Mouse (Mus musculus): Measurements from ENCODE around the gene 1190007I07Rik. TPM values are rescaled to one million over a fixed set of nuclear protein-coding genes. Genes with fewer than 3 reads are reported as not detected.
"Not testable (repeated sequence)": the region's sequence is repeated elsewhere in the genome, so short reads cannot be mapped to it uniquely, and the experiment has no call there.

Gene 1190007I07Rik
- polyA plus RNA-seq, 1 experiment from 2014 or later: 58.8 TPM

DNA sequence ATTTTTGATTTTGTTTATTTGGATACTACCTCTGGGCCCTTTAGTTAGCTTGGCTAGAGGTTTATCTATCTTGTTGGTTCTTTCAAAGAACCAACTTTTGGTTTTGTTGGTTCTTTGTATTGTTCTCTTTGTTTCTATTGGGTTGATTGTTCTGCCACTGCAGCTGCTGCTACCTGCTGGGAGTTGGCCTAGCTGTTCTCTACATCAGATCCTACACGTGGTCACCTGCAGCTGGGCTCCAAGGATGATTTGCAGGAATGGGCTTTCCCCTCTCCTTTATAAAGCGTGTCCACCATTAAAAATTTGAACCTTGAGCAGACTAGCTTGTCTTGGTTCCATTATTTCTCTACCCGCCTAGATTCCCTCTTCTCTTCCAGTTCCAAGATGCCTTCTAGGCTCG, 28.6 kb downstream of the 1190007I07Rik start:
- H3K4me2 ChIP-seq; H3K9ac ChIP-seq; H3K9me3 ChIP-seq (replicated peaks); H3K4me3 ChIP-seq; H3K36me3 ChIP-seq; H3K27ac ChIP-seq; H3K27me3 ChIP-seq (replicated peaks); H3K4me1 ChIP-seq; ATAC-seq: not testable (repeated sequence)
- 45% methylated on average over 4 of the region's 4 CpGs for WGBS (ENCODE audit: insufficient replicate concordance)

DNA sequence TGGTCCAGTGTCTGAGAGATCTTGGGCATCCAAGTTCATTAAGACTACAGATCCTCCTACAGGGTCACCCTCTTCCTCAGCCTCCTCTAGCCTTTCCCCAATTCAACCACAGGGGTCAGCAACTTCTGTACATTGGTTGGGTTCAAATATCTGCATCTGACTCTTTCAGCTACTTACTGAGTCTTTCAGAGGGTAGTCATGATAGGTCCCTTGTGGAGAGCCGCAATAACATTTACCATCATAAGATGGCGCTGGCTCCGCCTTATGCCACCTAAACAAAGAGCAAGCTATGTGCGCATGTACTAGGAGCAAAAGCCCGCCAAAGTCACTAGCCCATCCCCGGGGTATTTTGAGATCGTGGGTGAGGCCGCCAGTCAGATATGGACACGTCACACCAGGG, 33.4 kb downstream of the 1190007I07Rik start:
- H3K4me2 ChIP-seq; H3K27me3 ChIP-seq (replicated peaks); H3K4me1 ChIP-seq; H3K36me3 ChIP-seq; ATAC-seq; H3K9me3 ChIP-seq (replicated peaks); H3K4me3 ChIP-seq; H3K9ac ChIP-seq; H3K27ac ChIP-seq: not testable (repeated sequence)
- WGBS (ENCODE audit: insufficient replicate concordance): 63% methylated on average over 9 of the region's 9 CpGs

DNA sequence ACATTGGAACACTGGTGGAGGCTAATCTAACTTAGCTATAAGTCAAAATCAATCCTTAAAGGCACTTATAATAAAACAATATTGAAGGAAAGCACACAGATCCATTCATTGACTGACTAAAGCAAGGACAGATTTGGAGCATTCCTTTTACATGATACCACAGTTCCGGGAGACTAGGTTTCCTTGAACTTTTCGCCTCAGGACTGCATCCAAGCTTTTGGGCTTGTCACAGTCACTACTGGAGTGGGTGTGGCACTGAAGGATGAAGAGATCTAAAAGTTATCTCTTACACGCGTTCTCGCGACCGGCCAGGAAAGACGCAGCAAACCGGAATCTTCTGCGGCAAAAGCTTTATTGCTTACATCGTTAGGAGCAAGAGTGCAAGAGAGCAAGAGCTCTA, 51.9 kb downstream of the 1190007I07Rik start:
- WGBS (ENCODE audit: insufficient replicate concordance): 86% methylated on average over 11 of the region's 11 CpGs
- not testable (repeated sequence) for H3K27ac ChIP-seq; H3K36me3 ChIP-seq; H3K9ac ChIP-seq; H3K27me3 ChIP-seq (replicated peaks); H3K4me2 ChIP-seq; H3K4me1 ChIP-seq; H3K4me3 ChIP-seq; ATAC-seq
- H3K9me3 ChIP-seq (replicated peaks): 0 out of 2 replicates have a peak, but pooled peaks cover 12% of the 10 kb centered on the region

Other genes starting within 250 kb of the 1190007I07Rik start
- gene Gm1553, start 130.6 kb downstream of the 1190007I07Rik start, polyA plus RNA-seq (2016; fragmentation: Nextera tagmentation; extraction: Ambion mirVana): not detected in 2 replicates
- gene Tdg, start 6.6 kb upstream of the 1190007I07Rik start, polyA plus RNA-seq (2016; fragmentation: Nextera tagmentation; extraction: Ambion mirVana): 74.1 and 79.9 TPM in 2 replicates
- gene Glt8d2, start 67.4 kb upstream of the 1190007I07Rik start, polyA plus RNA-seq (2016; fragmentation: Nextera tagmentation; extraction: Ambion mirVana): 0.44 and 0.74 TPM in 2 replicates
- 18.1 and 20.2 TPM in 2 replicates for gene Hcfc2, start 72.9 kb upstream of the 1190007I07Rik start, polyA plus RNA-seq (2016; fragmentation: Nextera tagmentation; extraction: Ambion mirVana)
- gene Nfyb, start 140.9 kb upstream of the 1190007I07Rik start, polyA plus RNA-seq (2016; fragmentation: Nextera tagmentation; extraction: Ambion mirVana): 39.4 and 40.4 TPM in 2 replicates
- 106 and 108 TPM in 2 replicates for gene Txnrd1, start 210.7 kb upstream of the 1190007I07Rik start, polyA plus RNA-seq (2016; fragmentation: Nextera tagmentation; extraction: Ambion mirVana)
- 0.19 and 0.39 TPM in 2 replicates for gene Eid3, start 243.4 kb upstream of the 1190007I07Rik start, polyA plus RNA-seq (2016; fragmentation: Nextera tagmentation; extraction: Ambion mirVana)

Measured in liver, embryonic 12.5 days (tissue).